14 mouse cellular contexts compared by ENCODE assay signal in the genomic region with DNA sequence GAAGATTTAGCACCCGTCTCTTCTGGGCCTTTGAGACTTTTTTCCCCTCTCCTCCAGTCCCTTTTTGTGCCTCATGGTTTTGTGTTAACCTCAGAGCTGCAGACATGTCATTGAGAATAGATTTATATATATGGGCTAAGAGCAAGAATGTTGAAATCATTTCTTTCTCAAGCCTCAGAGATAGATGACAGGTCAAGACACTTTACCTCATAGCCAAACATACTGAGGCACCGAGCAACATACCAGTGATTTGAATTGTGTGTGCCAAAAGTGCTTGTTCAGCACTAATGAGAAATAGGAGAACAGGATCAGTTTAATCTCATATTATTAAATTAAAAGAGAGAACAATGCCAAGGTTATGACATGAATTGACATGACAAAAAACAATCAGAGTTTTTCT.
DNase-seq lines count a peak whose midpoint lies in the region; ATAC-seq and TF ChIP-seq lines count a peak whose summit lies in the region.
"Had no signal": no experiment of that assay in that cellular context is flagged by ENCODE, and none has a peak within 500 bp of the region (broad histone marks: within the 10 kb centered on the region; RNA-seq: fewer than 3 reads in every experiment).

No protein-coding gene starts in this region.

- no peaks in the 10 kb centered on the region for H3K79me2 ChIP-seq in heart, adult 2 months (replicated peaks; ENCODE audit: control insufficient read depth, insufficient read depth, low read length)

- no peak for TF ChIP-seq EP300 in heart, adult 2 months (IDR thresholded peaks at IDR 0.05; ENCODE audit: insufficient read depth, low read depth, low read length)

- in situ Hi-C loops in Patski (cut with MboI; ENCODE audit: low pct_unique_long_range_greater_than_20kb): loop anchor here (10.0 kb wide), 1 partner anchor 468 kb away; the partner anchor contains the start of gene Marcks

- H3K9me3 ChIP-seq in embryonic facial prominence, embryonic 13.5 days: no peaks in the 10 kb centered on the region
- no peaks in the 10 kb centered on the region for H3K9me3 ChIP-seq in embryonic facial prominence, embryonic 10.5 days
- H3K9me3 ChIP-seq in limb, embryonic 15.5 days: no peaks in the 10 kb centered on the region
- H3K9me3 ChIP-seq in limb, embryonic 10.5 days (replicated peaks): no peaks in the 10 kb centered on the region
- H3K9me3 ChIP-seq: intestine, embryonic 15.5 days had no signal

- CTCF ChIA-PET in Patski (lab: Charles Lee): interaction anchor here (1.2 to 3.2 kb wide), 3 partner anchors 8 to 13 kb away, joined by 3 to 15 read pairs (median 3); no protein-coding TSS in a partner anchor

- H3K36me3 ChIP-seq in embryonic facial prominence, embryonic 13.5 days: no peaks in the 10 kb centered on the region
- H3K36me3 ChIP-seq in embryonic facial prominence, embryonic 10.5 days (replicated peaks): no peaks in the 10 kb centered on the region
- no peaks in the 10 kb centered on the region for H3K36me3 ChIP-seq in limb, embryonic 15.5 days
- H3K36me3 ChIP-seq in limb, embryonic 10.5 days: no peaks in the 10 kb centered on the region
- H3K36me3 ChIP-seq in heart, adult 2 months (ENCODE audit: control insufficient read depth, insufficient read depth, low read length): no peaks in the 10 kb centered on the region
- H3K36me3 ChIP-seq: intestine, embryonic 15.5 days had no signal

- H3K27ac ChIP-seq in embryonic facial prominence, embryonic 13.5 days: peak overlapping the region; percentile 72
- H3K27ac ChIP-seq in embryonic facial prominence, embryonic 10.5 days (replicated peaks): no peak overlapping the region
- H3K27ac ChIP-seq in limb, embryonic 15.5 days: 0 out of 2 replicates have a peak overlapping the region, but pooled peaks have one; percentile 68
- H3K27ac ChIP-seq in limb, embryonic 10.5 days: no peak overlapping the region
- H3K27ac ChIP-seq in heart, adult 2 months: no peak overlapping the region
- H3K27ac ChIP-seq: intestine, embryonic 15.5 days had no signal

- no peak for DNase-seq in embryonic facial prominence, embryonic 10.5 days (ENCODE audit: low spot score)
- no peak for DNase-seq in limb, embryonic 10.5 days (ENCODE audit: low spot score)
- DNase-seq in Patski (ENCODE audit: low read depth, low spot score): no peak
- DNase-seq in kidney, postnatal 14 days: peak; percentile 3
- no peak for DNase-seq in heart, adult 2 months
- no peak for DNase-seq in cerebellum, adult 8-10 months
- DNase-seq: adrenal gland, postnatal 14 days; lung, postnatal 36 days; right cerebral cortex, adult 18-20 months; thymus, postnatal 4 days had no signal

- H3K27me3 ChIP-seq in embryonic facial prominence, embryonic 13.5 days: no peaks in the 10 kb centered on the region
- H3K27me3 ChIP-seq in embryonic facial prominence, embryonic 10.5 days (replicated peaks; ENCODE audit: low read depth, poor library complexity, severe bottlenecking): no peaks in the 10 kb centered on the region
- H3K27me3 ChIP-seq in limb, embryonic 15.5 days: no peaks in the 10 kb centered on the region
- no peaks in the 10 kb centered on the region for H3K27me3 ChIP-seq in limb, embryonic 10.5 days (ENCODE audit: low read depth, poor library complexity, severe bottlenecking)
- H3K27me3 ChIP-seq in Patski: no peaks in the 10 kb centered on the region
- no peaks in the 10 kb centered on the region for H3K27me3 ChIP-seq in heart, adult 2 months (ENCODE audit: control insufficient read depth, insufficient read depth, low read length)
- H3K27me3 ChIP-seq: intestine, embryonic 15.5 days had no signal

- H3K9ac ChIP-seq in embryonic facial prominence, embryonic 13.5 days: no peak overlapping the region
- H3K9ac ChIP-seq in limb, embryonic 15.5 days: no peak overlapping the region
- no peak overlapping the region for H3K9ac ChIP-seq in heart, adult 2 months (ENCODE audit: low read depth, low read length)
- H3K9ac ChIP-seq: intestine, embryonic 15.5 days had no signal

- H3K4me1 ChIP-seq in embryonic facial prominence, embryonic 13.5 days: peaks cover 14% of the 10 kb centered on the region
- H3K4me1 ChIP-seq in embryonic facial prominence, embryonic 10.5 days: peaks cover 7% of the 10 kb centered on the region; the same call in 1 of the 2 replicates
- peaks cover 3% of the 10 kb centered on the region for H3K4me1 ChIP-seq in limb, embryonic 15.5 days
- H3K4me1 ChIP-seq in limb, embryonic 10.5 days: peaks cover 12% of the 10 kb centered on the region
- peaks cover 2% of the 10 kb centered on the region; the same call in 1 of the 2 replicates for H3K4me1 ChIP-seq in heart, adult 2 months (ENCODE audit: control insufficient read depth, insufficient read depth, low read length)
- H3K4me1 ChIP-seq: intestine, embryonic 15.5 days had no signal

- H3K4me2 ChIP-seq in embryonic facial prominence, embryonic 13.5 days: no peak overlapping the region
- H3K4me2 ChIP-seq in limb, embryonic 15.5 days: no peak overlapping the region
- H3K4me2 ChIP-seq: intestine, embryonic 15.5 days; midbrain, embryonic 11.5 days had no signal

- TF ChIP-seq CTCF in Patski (IDR thresholded peaks at IDR 0.05): no peak
- TF ChIP-seq CTCF in heart, adult 2 months (IDR thresholded peaks at IDR 0.05): no peak

- POLR2A ChIA-PET in Patski (lab: Charles Lee): interaction anchor here (0.5 kb wide), 1 partner anchor 1207 kb away, joined by 5 read pairs; no protein-coding TSS in a partner anchor

- no peak for TF ChIP-seq POLR2A in heart, adult 2 months (IDR thresholded peaks at IDR 0.05; ENCODE audit: insufficient read depth, low read depth, low read length)

- intact Hi-C loops in heart, adult 2 months (cut with DNase I): no loop called here

- H3K4me3 ChIP-seq in embryonic facial prominence, embryonic 13.5 days: no peak overlapping the region
- H3K4me3 ChIP-seq in embryonic facial prominence, embryonic 10.5 days: no peak overlapping the region
- H3K4me3 ChIP-seq in limb, embryonic 15.5 days: no peak overlapping the region
- H3K4me3 ChIP-seq in limb, embryonic 10.5 days: no peak overlapping the region
- H3K4me3 ChIP-seq in heart, adult 2 months: no peak overlapping the region
- H3K4me3 ChIP-seq: intestine, embryonic 15.5 days had no signal

- 35% methylated on average over 2 of the region's 2 CpGs for WGBS in embryonic facial prominence, embryonic 13.5 days
- 79% methylated on average over 2 of the region's 2 CpGs for WGBS in embryonic facial prominence, embryonic 10.5 days
- 42% methylated on average over 2 of the region's 2 CpGs for WGBS in limb, embryonic 15.5 days
- 65% methylated on average over 2 of the region's 2 CpGs for WGBS in limb, embryonic 10.5 days
- WGBS in heart, adult 2 months: 79% methylated on average over 2 of the region's 2 CpGs

- no peak for ATAC-seq in embryonic facial prominence, embryonic 13.5 days (ENCODE audit: insufficient number of reproducible peaks, insufficient read depth, low FRiP score, low TSS enrichment, low read depth)
- ATAC-seq in limb, embryonic 15.5 days (ENCODE audit: insufficient number of reproducible peaks, low FRiP score, low TSS enrichment, low read depth): no peak
- peak; percentile 44 for ATAC-seq in Patski
- ATAC-seq: intestine, embryonic 15.5 days had no signal

Comparison
In these comparisons a context has a peak if more than half of its experiments do, and no peak if none do; other contexts are left out.
1. H3K27ac ChIP-seq: peak in embryonic facial prominence, embryonic 13.5 days (single experiment) and limb, embryonic 15.5 days (single experiment); none in embryonic facial prominence, embryonic 10.5 days (single experiment), limb, embryonic 10.5 days (single experiment) and heart, adult 2 months (single experiment).